Mouse (Mus musculus) hematopoietic multipotent progenitor cell, adult 10-12 weeks (in vitro differentiated cells): ENCODE results near the gene Ascl3. TPM values are rescaled to one million over a fixed set of nuclear protein-coding genes. Genes with fewer than 3 reads are reported as not detected.

Experiments used
- polyA plus RNA-seq: library from polyadenylated mRNA; stranded (reverse); fragments of >175 nt; gene quantifications from 2 replicates; pipeline ENCODE4 v1.2.3, GENCODE M21; 2012; ENCODE audit warnings: low replicate concordance

Gene Ascl3
- 0.37 TPM in 1 of 2 replicates, not detected in the other for polyA plus RNA-seq

GRCm38 (mm10) chr7:109731626-109732025 is at the start of gene Ascl3:
Gene Ascl3, minus strand, starts transcription at chr7:109731726.

GRCm38 (mm10) chr7:109752008-109752925 is 20.7 kb upstream of the Ascl3 start, which contains the start of gene Tmem9b:
Gene Tmem9b, minus strand, starts transcription at chr7:109752875.

GRCm38 (mm10) chr7:109723697-109724096 is 7.8 kb downstream of the Ascl3 start, which contains the start of gene BC051019:
Gene BC051019, minus strand, starts transcription at chr7:109723850.

GRCm38 (mm10) chr7:109703190-109704015 is 28.1 kb downstream of the Ascl3 start, which contains the start of the genes St5 and Akip1:
Gene St5, minus strand, starts transcription at chr7:109703605.
Gene Akip1, plus strand, starts transcription at chr7:109703690.

Other genes with a start within 250 kb of the Ascl3 start
- 0.04 TPM in 1 of 2 replicates, not detected in the other for gene Trim66, start 223.6 kb downstream of the Ascl3 start, polyA plus RNA-seq
- 5,932 and 8,045 TPM in 2 replicates for gene Rpl27a, start 212.6 kb downstream of the Ascl3 start, polyA plus RNA-seq
- gene St5, start 28.1 kb downstream of the Ascl3 start, polyA plus RNA-seq = 3.4 and 4.4 TPM in 2 replicates
- 12.9 and 13.9 TPM in 2 replicates for gene Akip1, start 28.0 kb downstream of the Ascl3 start, polyA plus RNA-seq
- gene BC051019, start 7.9 kb downstream of the Ascl3 start, polyA plus RNA-seq = not detected in 2 replicates
- gene Tmem9b, start 21.1 kb upstream of the Ascl3 start, polyA plus RNA-seq = 3.1 and 11.7 TPM in 2 replicates
- gene Nrip3, start 50.3 kb upstream of the Ascl3 start, polyA plus RNA-seq = 1.0 TPM in 1 of 2 replicates, not detected in the other
- gene Scube2, start 134.0 kb upstream of the Ascl3 start, polyA plus RNA-seq = not detected in 2 replicates
- 14.0 and 15.7 TPM in 2 replicates for gene Dennd5a, start 228.7 kb upstream of the Ascl3 start, polyA plus RNA-seq